Mouse (Mus musculus) left cerebral cortex, adult 9 months (tissue): ENCODE measurements around the gene Arhgap23.

Source experiments
- DNase-seq, 2 experiments: peaks; one replicate each; pipeline ENCODE4 v3.0.0; 2022; ENCODE audit warnings: low spot score in 2 of 2

Arhgap23 gene

GRCm38 (mm10) chr11:97406094-97406951 is 9.0 kb upstream of the Arhgap23 start:
- DNase-seq: no peak

- no peak for DNase-seq
These were observed 7.9 kb upstream of the Arhgap23 start for GRCm38 (mm10) chr11:97407456-97407855.

- DNase-seq: peak in 1 of 2 experiments; percentile 83
These were observed 7.2 kb upstream of the Arhgap23 start for GRCm38 (mm10) chr11:97408171-97408570.

- no peak for DNase-seq
These were observed 4.4 kb upstream of the Arhgap23 start for GRCm38 (mm10) chr11:97410958-97411357.

GRCm38 (mm10) chr11:97412117-97412516 is 3.2 kb upstream of the Arhgap23 start:
- no peak for DNase-seq

- DNase-seq: no peak
These were observed 2.5 kb upstream of the Arhgap23 start for GRCm38 (mm10) chr11:97412808-97413347.

- no peak for DNase-seq
These were observed 641 bp downstream of the Arhgap23 start for GRCm38 (mm10) chr11:97415712-97416636.

GRCm38 (mm10) chr11:97416637-97417035 is 1.3 kb downstream of the Arhgap23 start:
- no peak for DNase-seq

GRCm38 (mm10) chr11:97418834-97419539 is 3.7 kb downstream of the Arhgap23 start:
- DNase-seq: peak in 1 of 2 experiments; percentile 63

GRCm38 (mm10) chr11:97419540-97419900 is 4.2 kb downstream of the Arhgap23 start:
- no peak for DNase-seq

- DNase-seq: peak in 1 of 2 experiments; percentile 70
These were observed 7.2 kb downstream of the Arhgap23 start for GRCm38 (mm10) chr11:97422507-97422906.

GRCm38 (mm10) chr11:97424092-97424692 is 8.9 kb downstream of the Arhgap23 start:
- DNase-seq: no peak

GRCm38 (mm10) chr11:97424802-97425201 is 9.5 kb downstream of the Arhgap23 start:
- no peak for DNase-seq

- DNase-seq: peak in 1 of 2 experiments; percentile 66
These were observed 12.7 kb downstream of the Arhgap23 start for GRCm38 (mm10) chr11:97427794-97428725.

- DNase-seq: no peak
These were observed 13.4 kb downstream of the Arhgap23 start for GRCm38 (mm10) chr11:97428726-97429077.

GRCm38 (mm10) chr11:97429615-97430014 is 14.3 kb downstream of the Arhgap23 start:
- DNase-seq: no peak

GRCm38 (mm10) chr11:97432015-97432414 is 16.7 kb downstream of the Arhgap23 start:
- no peak for DNase-seq

GRCm38 (mm10) chr11:97432983-97433539 is 17.7 kb downstream of the Arhgap23 start:
- DNase-seq: no peak

- no peak for DNase-seq
These were observed 18.8 kb downstream of the Arhgap23 start for GRCm38 (mm10) chr11:97434121-97434520.
